Mouse (Mus musculus) stomach, embryonic 15.5 days (tissue): ENCODE results near the gene Brca2. TPM values are rescaled to one million over a fixed set of nuclear protein-coding genes. Genes with fewer than 3 reads are reported as not detected.

Source experiments
- ATAC-seq: fragments of 200-750 bp; cut with Nextera tagmentation; 2 replicates; pipeline ENCODE4 v1.8.0; 2017; ENCODE audit warnings: low read depth, moderate number of reproducible peaks, moderate TSS enrichment; ENCODE audit not compliant: insufficient read depth, low FRiP score
- H3K27ac ChIP-seq: fragments of 300-500 bp; sonication (generic); 2 replicates; pipeline ENCODE4 v1.5.1; 2015; ENCODE audit warnings: mild to moderate bottlenecking, inconsistent platforms
- H3K27me3 ChIP-seq: fragments of 300-500 bp; sonication (generic); replicated peaks from 2 replicates; pipeline ENCODE4 v1.6.1; 2015; ENCODE audit warnings: inconsistent platforms
- H3K36me3 ChIP-seq: fragments of 300-500 bp; sonication (generic); 2 replicates; pipeline ENCODE4 v1.6.1; 2015; ENCODE audit warnings: inconsistent platforms
- H3K4me1 ChIP-seq: fragments of 300-500 bp; sonication (generic); 2 replicates; pipeline ENCODE4 v1.6.1; 2015; ENCODE audit warnings: inconsistent platforms
- H3K4me2 ChIP-seq: fragments of 300-500 bp; sonication (generic); 2 replicates; pipeline ENCODE4 v1.6.1; 2015; ENCODE audit warnings: mild to moderate bottlenecking, inconsistent platforms
- H3K4me3 ChIP-seq: fragments of 300-500 bp; sonication (generic); replicated peaks from 2 replicates; pipeline ENCODE4 v1.5.1; 2015; ENCODE audit warnings: inconsistent platforms
- H3K9ac ChIP-seq: fragments of 300-500 bp; sonication (generic); 2 replicates; pipeline ENCODE4 v1.6.1; 2015; ENCODE audit warnings: inconsistent platforms
- H3K9me3 ChIP-seq: fragments of 300-500 bp; sonication (generic); 2 replicates; pipeline ENCODE4 v1.6.1; 2016; ENCODE audit warnings: inconsistent platforms
- WGBS: fragments of 180-500 bp; shearing (Covaris S2); methylation state at CpG from one replicate; pipeline ENCODE4 v1.1.7; 2015; 5-methylcytosine and 5-hydroxymethylcytosine counted together
- polyA plus RNA-seq: library from polyadenylated mRNA; unstranded; fragments of >200 nt; fragmentation: Nextera tagmentation; extraction: Ambion mirVana; gene quantifications from 2 replicates; pipeline ENCODE4 v1.2.1, GENCODE M21; 2015

The Brca2 gene
- polyA plus RNA-seq, 1 experiment from 2014 or later: 22.1 TPM

DNA sequence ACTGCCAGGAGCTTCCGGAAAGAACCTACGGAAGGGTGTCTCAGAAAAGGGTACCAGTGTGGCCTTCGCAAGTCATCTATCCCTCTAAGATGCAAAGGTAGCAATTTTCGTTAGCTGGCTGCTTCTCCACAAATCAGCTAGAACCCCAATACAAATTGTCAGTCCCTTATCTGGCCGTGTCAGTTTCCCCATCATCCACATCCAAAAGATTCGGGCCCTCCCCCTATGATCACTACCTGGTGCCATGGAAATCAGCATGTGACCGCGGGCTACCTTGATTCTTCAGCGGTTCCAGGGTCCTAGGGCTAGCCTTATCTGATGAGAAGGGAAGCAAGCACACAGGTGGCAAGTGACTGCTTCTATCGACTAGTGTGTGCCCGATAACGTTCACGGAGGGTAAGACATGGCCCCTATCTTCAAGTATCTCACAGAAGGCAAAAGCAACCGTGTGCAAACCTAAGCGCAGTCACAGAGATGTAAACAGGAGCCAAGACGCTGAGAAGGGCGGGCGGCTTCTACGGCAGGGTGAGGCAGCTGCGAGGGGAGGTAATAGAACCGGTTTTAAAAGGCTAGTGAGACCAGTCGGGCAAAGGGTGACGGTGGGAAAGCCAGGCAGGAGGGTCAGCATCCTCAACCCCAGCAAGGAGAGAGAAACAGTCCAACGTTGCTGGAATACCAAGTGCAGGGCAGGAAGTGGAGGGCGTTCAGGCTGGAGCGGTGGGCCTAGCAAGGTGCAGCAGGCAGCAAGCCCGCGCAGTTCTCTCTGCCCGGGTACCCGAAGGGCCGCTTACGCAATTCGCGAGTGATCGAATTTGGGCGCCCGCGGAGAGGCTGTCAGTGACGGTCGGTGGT lies 70.7 kb downstream of the Brca2 start:
- peak; percentile 71; the same call in 1 of the 2 replicates for ATAC-seq
- peak overlapping the region; percentile 99 for H3K4me2 ChIP-seq
- H3K36me3 ChIP-seq: no peaks in the 10 kb centered on the region
- peak overlapping the region; percentile 65 for H3K9ac ChIP-seq
- H3K4me1 ChIP-seq: peaks cover 15% of the 10 kb centered on the region
- H3K9me3 ChIP-seq: no peaks in the 10 kb centered on the region
- no peaks in the 10 kb centered on the region for H3K27me3 ChIP-seq
- H3K27ac ChIP-seq: peak overlapping the region; percentile 44
- 12% methylated on average over 40 of the region's 40 CpGs for WGBS
- H3K4me3 ChIP-seq: peak overlapping the region; percentile 91

DNA sequence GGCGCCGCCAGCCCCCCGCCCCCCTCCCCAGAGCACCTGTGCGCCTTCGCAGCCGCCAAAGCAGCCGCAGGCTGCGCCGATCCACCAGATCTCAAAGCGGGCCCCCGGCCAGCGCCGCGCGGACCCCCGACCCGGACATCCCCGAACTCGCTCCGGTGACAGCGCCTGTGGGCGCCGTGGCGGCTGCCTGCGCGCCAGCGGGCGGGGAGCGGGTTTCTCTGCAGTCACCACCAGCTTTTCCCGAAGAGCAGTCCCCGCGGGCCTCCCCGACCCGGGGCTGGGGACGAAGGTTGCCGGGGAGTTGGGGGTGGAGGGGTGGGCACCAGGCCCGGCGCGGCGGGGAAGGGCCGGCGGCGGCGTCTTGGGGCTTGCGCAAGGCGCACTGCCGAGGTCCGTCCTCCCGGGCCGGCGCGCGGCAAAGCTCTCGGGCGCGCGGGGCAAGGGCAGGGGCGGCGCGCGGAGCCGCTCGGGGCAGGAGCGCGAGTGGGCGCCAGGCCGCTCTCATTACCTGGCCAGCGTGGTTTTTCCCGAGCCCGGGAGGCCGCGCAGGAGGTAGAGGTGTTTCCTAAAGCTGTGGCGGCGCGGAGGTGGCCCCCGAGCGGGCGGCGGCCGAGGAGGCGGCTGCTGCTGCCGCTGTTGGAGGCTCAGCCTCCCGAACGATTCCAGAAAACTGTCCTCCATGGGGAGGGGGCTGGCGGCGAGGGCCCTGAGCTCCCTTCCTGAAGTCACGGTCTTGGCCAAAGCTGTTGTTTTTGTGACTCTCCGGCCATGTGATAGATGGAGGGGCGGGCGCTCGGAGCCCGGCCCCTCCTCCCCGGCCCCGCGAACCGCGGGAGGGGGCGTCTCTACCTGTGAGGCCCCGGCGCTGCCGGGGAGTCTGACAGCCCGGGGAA lies 71.6 kb downstream of the Brca2 start:
- peak overlapping the region; percentile 65 for H3K9ac ChIP-seq
- no peaks in the 10 kb centered on the region for H3K9me3 ChIP-seq
- H3K27ac ChIP-seq: peak overlapping the region; percentile 44
- under 1% methylated on average over 97 of the region's 102 CpGs for whole genome bisulfite sequencing
- H3K4me3 ChIP-seq: peak overlapping the region; percentile 91
- ATAC-seq: peak; percentile 64
- H3K4me2 ChIP-seq: peak overlapping the region; percentile 99
- H3K36me3 ChIP-seq: no peaks in the 10 kb centered on the region
- H3K4me1 ChIP-seq: peaks cover 15% of the 10 kb centered on the region
- no peaks in the 10 kb centered on the region for H3K27me3 ChIP-seq

DNA sequence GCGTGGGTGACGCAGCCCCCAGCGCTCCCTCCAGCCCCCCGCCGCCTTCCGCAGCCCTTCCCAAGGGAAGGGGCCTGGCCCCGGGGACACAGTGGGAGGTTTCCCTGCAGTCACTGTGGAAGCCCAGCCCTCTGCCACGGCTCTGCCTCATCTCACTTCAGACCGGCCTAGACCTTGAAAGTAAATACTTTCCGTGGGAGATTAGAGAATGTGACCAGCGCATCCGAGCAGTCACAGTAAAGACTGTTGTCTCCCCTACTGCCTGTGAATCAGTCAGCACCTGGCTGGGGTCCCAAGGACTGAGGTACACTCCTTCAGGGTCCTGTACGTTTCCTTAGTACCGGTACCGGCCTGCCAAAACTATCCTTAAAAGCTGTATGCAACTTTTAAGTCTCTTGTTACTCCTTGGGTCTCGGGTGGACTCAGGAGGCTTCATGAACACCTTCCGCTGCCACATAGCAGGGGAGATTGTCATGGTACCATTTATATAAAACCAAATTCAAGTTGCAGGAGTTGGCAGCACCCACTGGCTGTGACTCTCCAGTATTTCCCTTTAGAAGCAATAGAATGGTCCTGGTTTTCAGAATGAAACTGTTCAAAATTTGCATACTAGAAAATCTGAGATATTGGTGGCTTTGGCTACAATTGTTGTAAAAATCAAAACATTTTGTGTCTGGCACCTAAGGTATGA lies 72.4 kb downstream of the Brca2 start:
- H3K4me3 ChIP-seq: peak overlapping the region; percentile 91
- no peaks in the 10 kb centered on the region for H3K27me3 ChIP-seq
- peak overlapping the region; percentile 35; the same call in 1 of the 2 replicates for H3K27ac ChIP-seq
- 9% methylated on average over 17 of the region's 17 CpGs for WGBS
- no peaks in the 10 kb centered on the region for H3K36me3 ChIP-seq
- H3K9ac ChIP-seq: peak overlapping the region; percentile 65; the same call in 1 of the 2 replicates
- peak; percentile 40 for ATAC-seq
- peaks cover 15% of the 10 kb centered on the region for H3K4me1 ChIP-seq
- peak overlapping the region; percentile 99 for H3K4me2 ChIP-seq
- H3K9me3 ChIP-seq: no peaks in the 10 kb centered on the region

DNA sequence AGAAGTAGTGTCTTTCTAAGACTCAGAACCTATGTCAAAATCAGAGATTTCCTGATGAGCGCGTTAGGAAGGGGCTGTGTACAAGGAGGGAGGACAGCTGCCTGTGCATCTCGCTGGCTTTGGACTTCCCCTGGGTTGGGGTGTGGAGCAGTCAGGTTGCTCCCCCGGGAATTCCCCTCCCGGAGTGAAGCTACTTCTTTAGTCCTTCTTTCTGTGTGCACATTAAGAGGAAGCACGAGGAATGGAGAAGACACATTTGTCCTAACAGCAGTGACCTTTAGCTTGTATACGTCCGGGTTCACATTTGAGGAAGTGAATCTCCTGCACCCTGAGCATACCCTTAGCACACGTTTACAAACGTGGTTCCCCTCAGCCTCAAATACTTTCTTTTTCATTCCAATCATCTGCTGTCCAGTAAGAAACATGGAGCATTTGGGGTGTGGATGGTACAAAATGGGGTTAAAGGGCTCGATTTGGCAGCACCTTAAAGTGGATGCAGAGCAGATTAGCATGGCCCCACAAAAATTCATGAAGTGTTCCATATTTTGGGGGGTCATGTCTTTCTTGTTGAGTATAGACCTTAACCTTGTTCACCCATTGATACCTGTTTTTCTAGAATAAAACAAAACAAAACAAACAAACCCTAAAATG lies 73.1 kb downstream of the Brca2 start:
- WGBS: 47% methylated on average over 11 of the region's 11 CpGs

DNA sequence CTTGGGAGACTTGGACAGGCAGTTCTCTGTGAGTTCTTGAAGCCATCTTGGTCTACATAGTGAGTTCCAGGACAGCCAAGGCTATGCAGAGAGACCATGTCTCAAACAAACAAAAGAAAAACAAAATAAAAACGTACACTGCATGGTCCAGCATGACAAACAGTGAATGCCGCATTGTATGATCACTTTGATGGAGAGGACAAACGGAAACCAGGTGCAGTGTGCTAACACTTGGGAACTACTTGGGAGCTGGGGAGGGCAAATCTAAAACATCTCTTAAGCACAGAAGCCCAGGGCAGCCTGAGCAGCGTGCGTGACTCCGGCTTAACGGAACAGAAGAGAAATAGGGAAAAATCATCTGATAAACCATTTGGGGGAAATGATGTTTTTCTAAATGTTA lies 74.7 kb downstream of the Brca2 start, which contains the start of gene N4bp2l1:
Gene N4bp2l1, minus strand, starts transcription at position 101 of the 400 bp plus-strand sequence.
- ATAC-seq: no peak
- WGBS: 80% methylated on average over 7 of the region's 7 CpGs

More for the DNA sequence above, 73.1 kb downstream of the Brca2 start:
- Histone ChIP-seq H3K36me3 (no peaks in the 10 kb centered on the region), H3K27me3 (no peaks in the 10 kb centered on the region), H3K4me1 (peaks cover 18% of the 10 kb centered on the region), H3K4me3 (no peak overlapping the region), H3K4me2 (no peak overlapping the region), H3K27ac (no peak overlapping the region), H3K9me3 (no peaks in the 10 kb centered on the region), H3K9ac (no peak overlapping the region)
- no peak for ATAC-seq

DNA sequence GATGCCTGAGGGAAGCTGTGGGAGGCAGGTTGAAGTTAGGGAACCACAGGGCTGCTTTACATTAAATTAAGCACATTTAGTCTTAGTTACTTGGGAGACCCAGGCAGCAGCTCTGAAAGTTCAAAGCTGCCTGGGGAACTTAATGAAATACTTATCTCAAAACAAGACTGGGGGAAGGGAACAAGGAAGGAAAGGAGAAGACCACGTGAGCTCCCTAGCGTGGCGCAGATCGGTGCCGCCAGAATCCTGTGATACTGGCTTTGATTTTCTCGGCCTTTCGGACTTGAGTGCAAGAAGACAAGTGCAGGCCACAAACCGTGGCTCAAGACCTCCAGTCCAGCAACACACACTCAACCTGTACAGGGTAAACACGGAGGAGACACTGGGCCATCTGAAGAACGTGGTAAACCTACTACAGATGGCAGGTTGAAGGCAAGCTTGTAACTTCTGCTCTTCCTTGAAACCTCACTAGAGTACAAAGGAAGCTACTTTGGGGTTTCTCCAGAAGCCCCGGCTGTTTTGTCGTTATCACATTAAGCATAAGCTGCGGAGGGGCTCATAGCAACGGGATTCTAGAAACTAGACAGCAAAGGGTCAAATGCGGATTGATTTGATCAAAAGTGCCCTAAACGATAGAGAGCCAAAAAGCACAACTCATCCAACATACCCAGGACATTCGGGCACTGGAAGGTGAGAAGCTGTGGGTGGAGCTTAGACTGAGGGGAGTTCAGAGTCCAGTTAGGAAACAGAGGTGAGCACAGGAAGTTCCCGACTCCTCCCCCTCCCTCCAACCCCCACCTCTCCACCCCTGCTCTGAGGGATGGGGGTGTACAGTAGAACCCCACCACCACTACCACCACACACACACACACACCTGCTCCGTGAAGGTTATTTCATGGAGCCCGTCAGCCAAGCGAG lies 76.0 kb downstream of the Brca2 start:
- ATAC-seq: no peak
- WGBS: 53% methylated on average over 21 of the region's 21 CpGs
- Histone ChIP-seq H3K4me1 (peaks cover 10% of the 10 kb centered on the region), H3K4me2 (no peak overlapping the region), H3K4me3 (no peak overlapping the region), H3K9ac (no peak overlapping the region), H3K27ac (no peak overlapping the region), H3K36me3 (no peaks in the 10 kb centered on the region), H3K27me3 (no peaks in the 10 kb centered on the region), H3K9me3 (no peaks in the 10 kb centered on the region)

More for the DNA sequence above, 74.7 kb downstream of the Brca2 start, which contains the start of gene N4bp2l1:
- no peak within 1 kb of the TSS for H3K9ac ChIP-seq
- no peak within 1 kb of the TSS for H3K27ac ChIP-seq
- H3K4me2 ChIP-seq: no peak within 1 kb of the TSS
- H3K9me3 ChIP-seq: no peaks in the 10 kb centered on the region
- H3K27me3 ChIP-seq: no peaks in the 10 kb centered on the region
- no peak within 1 kb of the TSS for H3K4me3 ChIP-seq
- peaks cover 18% of the 10 kb centered on the region for H3K4me1 ChIP-seq
- H3K36me3 ChIP-seq: no peaks in the 10 kb centered on the region

DNA sequence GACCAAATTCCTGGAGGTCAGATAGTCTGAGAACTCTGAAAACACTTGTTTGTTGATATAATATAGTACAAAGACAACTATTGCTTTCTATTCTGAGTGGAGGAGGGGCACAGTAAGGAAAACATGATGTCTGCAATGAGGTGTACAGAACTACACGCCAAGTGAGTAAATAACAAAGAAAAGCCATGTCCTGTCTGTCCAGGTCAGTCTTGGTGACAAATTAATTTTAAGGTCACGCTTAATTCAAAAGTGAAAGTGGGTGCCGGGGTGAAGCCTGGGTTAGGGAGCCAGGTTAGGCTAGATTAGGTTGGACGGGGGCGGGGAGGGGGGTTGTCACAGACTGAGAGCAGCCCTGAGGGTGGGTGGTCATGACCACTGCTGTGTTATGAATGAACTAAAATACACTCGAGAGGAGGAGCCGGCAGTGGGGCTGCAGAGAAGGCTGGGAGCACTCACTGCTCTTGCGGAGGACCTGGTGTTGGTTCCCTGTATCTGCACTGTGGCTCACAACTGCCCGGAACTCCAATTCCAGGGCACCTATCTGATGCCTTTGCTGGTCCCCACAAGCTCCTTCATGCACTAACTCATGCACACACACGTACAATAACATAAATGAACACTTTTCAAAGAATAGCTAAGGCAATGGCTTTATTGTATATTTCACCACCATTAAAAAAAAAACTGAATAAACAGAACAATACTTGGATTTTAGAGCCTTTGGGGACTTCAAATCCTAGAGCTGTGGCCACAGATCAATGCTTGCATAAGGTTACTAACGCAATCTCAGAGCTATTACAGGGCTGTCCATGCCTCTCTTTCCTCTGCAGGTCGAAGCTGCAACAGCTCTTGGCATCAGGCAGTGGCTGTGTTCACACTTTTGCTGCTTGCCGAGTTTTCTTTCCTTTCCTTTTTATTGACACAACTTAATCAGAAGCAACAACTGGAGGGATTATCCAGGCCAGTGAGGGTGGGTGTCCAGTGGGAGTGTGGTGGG lies 77.2 kb downstream of the Brca2 start:
- Histone ChIP-seq H3K27ac (no peak overlapping the region), H3K4me3 (peak overlapping the region; percentile 6; the same call in 1 of the 2 replicates), H3K9me3 (no peaks in the 10 kb centered on the region), H3K9ac (no peak overlapping the region), H3K36me3 (no peaks in the 10 kb centered on the region), H3K4me1 (peaks cover 8% of the 10 kb centered on the region; the same call in 1 of the 2 replicates), H3K27me3 (no peaks in the 10 kb centered on the region), H3K4me2 (peak overlapping the region; percentile 30)
- ATAC-seq: no peak
- 53% methylated on average over 13 of the region's 13 CpGs for WGBS

DNA sequence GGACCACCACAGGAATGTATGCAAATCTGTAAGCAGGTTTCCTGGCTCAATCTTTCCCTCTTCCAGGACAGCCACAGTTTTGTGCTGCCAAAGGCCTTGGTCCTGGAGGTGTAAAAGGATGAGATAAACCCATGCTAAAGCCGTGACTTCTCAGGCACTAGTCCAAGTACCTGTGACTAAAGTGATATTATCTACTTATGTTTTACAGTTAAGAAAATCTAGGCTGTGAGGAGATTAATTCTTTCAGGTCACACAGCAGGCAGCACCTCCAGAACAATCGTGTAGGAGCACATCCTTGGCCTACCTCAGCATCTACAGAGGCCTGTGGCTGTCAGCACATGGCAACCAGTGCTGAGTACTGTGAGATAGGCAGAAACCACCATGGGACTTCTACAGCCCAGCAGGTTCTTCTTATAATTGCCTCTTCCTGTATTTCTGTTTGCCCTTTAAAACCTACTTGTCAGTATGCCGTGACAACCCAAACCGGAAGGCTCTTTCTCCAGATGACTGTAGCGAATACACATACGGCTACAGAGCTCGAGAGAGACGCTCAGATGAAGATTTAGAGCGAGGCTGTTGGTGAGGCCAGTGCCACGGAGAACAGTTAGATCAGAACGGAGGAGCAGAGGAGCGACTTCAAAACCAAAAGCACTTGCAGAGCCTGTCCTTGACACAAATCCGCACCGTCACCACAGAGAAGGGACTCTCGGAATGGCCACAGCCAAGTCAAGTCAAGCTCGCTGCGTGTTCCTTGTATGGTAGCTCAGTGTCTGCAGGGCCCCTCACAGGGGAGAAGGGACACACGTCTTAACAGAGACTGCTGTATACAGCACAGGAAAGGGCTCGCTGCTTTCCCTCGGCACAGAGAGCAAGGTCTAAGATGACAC lies 78.4 kb downstream of the Brca2 start:
- ATAC-seq: no peak

More for the DNA sequence above, 78.4 kb downstream of the Brca2 start:
- H3K27me3 ChIP-seq: no peaks in the 10 kb centered on the region
- no peaks in the 10 kb centered on the region for H3K36me3 ChIP-seq
- H3K9me3 ChIP-seq: no peaks in the 10 kb centered on the region
- H3K4me3 ChIP-seq: no peak overlapping the region
- 70% methylated on average over 20 of the region's 20 CpGs for WGBS
- no peak overlapping the region for H3K27ac ChIP-seq
- H3K4me2 ChIP-seq: no peak overlapping the region
- no peak overlapping the region for H3K9ac ChIP-seq
- 0 out of 2 replicates have a peak, but pooled peaks cover 3% of the 10 kb centered on the region for H3K4me1 ChIP-seq
